Mouse (Mus musculus) mouse trophoblast stem cell (cell line): ENCODE data around the gene Gng8.

Experiments
- in situ Hi-C, 2 experiments: fragments of 300-500 bp; cut with MseI, MboI; formaldehyde crosslinking; loops; 2 replicates in 1 of 2; 3 replicates in 1 of 2; pipeline ENCODE4 v1.15.1; 2025

The Gng8 gene

DNA sequence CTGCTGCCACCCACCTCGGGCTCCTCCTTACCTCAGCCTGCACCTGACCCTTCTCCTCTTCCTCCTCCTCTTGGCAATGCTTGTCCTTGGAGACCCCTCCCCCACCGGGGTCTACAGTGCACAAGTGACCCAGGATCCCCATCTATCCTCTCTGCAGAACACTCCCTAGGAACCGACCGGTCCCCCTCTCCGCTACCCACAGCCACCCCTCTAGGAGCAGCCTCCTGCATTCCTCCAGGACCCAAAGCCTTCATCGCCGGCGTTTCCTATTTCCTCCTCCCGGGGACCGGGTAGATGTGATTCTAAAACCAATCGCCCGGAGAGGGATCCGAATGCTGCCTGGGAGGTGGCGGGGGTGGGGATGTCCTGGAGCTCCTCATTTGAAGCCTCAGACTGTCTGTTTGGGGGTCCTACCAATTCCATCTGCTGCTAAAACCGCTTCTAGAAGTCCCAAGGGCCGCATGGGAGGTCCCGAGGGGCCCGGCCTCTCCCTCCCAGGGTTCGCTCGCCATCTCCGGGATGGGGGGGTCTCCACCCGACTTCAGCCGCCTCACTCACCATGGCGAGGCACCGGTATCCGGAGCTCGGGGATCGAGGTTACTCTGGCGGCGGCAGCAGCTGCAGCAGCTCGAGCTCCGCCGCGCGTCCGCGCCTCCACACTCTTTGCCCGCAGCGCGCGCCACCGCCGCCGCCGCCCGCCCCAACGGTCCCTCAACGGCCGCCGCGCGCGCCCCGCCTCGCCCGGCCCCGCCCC is 31.9 kb downstream of the Gng8 start:
- in situ Hi-C loops: loop anchor here in 1 of 2 experiments (5.0 kb wide), 1 partner anchor 36 kb away; no protein-coding TSS in a partner anchor

DNA sequence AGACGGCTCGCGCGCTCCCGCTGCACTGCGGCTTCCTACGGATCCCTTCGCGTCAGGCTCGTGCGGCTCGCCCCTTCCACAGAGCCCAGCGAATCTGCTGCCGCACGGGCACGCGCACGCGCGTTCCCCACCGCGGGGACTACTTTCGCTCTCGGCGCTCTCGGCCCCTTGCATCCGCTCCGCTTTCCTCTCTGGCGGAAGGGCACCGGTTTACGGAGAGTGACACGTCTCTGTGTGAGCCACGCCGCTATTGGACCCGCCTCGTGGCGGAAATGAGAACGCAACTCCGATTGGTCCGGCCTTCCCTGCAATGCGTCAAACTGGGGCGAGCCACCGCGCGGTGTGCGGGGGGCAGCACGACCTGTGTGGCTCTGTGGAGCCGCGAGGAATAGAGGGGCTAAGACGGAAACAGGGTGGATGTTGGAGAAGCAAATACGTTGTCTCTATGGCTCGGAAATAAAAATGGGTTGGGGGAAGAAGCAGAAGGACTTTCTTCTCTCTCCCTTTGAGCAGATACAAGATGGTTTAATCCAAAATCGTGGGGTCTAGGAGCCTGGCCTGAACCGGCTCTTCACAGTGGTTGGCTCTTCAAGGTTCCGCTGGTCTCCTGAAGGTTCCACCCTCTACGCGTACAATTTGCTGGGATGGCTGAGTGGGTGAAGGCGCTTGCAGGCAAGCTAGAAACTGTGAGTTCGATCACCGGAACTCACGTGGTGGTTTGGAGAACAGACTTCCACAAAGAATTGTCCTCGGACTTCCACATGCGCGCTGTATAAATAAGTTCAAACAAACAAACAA is 32.6 kb downstream of the Gng8 start, which contains the start of gene Calm3:
Gene Calm3, minus strand, starts transcription at position 78 of the 798 bp plus-strand sequence.
- in situ Hi-C loops: loop anchor here in 1 of 2 experiments (5.0 kb wide), 1 partner anchor 37 kb away; no protein-coding TSS in a partner anchor

DNA sequence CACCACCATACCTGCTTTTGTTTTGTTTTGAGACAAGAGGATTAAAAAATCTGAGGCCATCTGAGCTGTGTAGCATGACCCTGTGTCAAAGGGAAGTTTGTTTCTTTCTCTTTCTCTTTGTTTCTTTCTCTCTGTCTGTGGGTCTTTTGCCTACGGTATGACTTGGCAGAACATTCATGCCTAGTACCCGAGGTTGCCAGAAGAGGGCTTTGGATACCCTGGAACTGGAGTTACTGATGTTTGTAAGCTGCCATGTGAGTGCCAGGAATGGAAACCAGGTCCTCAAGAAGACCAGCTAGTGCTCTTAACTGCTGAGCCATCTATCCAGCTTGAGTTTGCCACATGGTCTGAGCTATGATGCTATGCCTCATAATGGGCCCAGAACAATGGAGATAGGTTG is 36.8 kb downstream of the Gng8 start:
- in situ Hi-C loops: no loop called here

DNA sequence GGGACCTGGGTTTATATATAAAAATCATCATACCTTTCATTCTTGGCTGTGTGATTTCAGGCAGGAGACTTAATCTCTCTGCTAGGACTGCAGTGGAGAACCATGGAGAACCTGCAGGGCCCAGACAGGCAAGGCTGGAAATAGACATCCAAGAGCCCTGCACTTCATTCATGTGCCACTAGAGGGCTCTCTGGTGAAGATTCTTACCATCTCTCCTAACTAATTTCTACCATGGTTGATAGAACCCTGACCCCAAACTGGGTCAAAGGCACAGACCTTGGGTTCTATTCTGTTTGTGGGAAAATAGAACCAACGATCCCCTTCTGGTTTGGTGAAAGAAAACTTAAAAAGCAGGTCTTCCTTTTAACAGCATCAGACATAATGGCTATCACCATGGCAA is 39.3 kb downstream of the Gng8 start:
- in situ Hi-C loops: loop anchor here (5.0 to 10.0 kb wide), 2 partner anchors 64 to 71 kb away; partner anchors contain the start of gene Ccdc8 (in 1 of the 2)

DNA sequence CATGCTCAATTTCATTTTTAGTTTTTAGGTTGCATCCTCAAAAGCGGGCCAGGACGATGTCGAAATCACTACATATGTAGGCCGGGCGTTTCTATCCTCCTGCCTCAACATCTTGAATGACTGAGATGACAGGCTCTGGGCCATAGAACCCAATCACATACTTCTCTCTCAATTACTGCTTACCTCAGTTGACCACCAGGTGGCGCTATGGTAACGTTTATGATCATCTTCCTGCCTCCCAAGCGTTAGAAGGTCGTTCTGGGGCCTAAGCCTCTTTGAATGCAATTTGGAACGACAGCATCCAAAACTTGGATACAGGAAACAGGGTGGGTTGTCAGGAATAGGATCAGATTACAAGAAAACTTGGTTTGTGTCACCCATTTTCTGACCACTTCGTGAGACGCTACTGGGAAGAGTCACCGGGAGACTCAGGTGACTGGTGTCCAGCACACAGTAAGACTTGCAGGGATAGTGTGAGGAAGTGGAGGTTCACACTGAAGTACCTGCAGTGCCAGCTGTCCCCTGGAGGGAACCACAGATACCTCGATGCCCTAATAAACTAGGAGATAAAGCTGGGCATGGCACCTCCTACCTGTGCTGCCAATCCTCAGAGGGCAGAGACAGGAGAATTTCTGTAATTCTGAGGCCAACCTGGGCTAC is 40.5 kb downstream of the Gng8 start:
- in situ Hi-C loops: loop anchor here (5.0 to 10.0 kb wide), 2 partner anchors 63 to 70 kb away; partner anchors contain the start of gene Ccdc8 (in 1 of the 2)

DNA sequence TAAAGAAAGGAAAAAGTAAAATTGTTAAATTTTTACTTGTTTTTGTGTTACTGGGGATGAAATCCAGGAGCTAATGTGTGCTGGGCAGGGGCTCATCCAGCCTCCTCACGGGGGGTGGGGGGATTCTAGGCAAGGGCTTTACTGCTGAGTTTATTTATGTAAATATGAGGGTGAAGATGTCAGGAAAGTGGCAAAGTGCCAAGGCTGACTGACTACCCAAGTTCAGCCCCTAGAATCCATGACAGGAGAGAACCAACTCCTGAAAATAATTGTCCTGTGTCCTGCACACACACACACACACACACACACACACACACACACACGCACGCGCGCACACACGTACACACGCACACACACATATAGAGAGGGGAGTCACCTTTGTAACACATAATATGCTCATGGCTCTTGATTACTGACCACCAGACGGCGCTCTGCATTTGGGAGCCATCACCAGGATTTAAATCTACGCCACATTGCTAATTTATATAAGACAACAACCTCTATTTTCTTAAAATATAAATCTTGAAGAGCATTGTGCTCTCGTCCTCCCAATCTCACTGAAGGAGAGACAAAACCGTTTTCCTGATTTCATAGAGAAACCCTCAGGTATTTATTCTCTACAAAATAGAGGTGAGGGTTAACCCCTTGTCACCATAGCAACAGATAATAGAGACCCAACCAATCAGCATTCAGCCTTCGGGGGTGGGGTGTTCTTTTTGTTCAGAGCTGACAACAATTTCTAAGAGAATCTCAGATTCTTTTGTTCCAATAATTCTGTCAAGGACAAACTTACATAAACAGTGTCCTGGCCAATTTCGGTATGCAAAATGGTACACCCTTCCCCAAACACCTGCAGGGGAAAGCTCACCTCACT is 41.4 kb downstream of the Gng8 start:
- in situ Hi-C loops: loop anchor here (5.0 to 10.0 kb wide), 2 partner anchors 62 to 69 kb away; partner anchors contain the start of gene Ccdc8 (in 1 of the 2)

DNA sequence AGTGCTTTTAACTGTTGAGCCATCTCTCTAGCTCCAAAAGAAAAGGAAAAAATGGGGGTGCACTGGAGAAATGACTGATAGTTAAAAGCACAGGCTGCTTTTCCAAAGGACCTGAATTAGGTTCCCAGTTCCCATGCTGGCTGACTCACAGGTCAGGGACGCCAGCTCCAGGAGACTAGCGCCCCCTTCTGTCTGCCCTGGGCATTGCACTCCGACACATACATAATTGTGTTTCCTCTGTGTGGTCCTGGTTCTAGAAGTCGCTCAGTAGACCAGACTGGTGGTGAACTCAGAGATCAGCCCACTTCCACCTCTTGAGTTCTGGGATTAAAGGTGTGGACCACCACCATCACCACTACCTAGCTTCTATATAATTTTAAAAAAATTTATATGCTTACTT is 45.7 kb downstream of the Gng8 start:
- in situ Hi-C loops: loop anchor here in 1 of 2 experiments (10.0 kb wide), 1 partner anchor 57 kb away; the partner anchor contains the start of gene Ccdc8

DNA sequence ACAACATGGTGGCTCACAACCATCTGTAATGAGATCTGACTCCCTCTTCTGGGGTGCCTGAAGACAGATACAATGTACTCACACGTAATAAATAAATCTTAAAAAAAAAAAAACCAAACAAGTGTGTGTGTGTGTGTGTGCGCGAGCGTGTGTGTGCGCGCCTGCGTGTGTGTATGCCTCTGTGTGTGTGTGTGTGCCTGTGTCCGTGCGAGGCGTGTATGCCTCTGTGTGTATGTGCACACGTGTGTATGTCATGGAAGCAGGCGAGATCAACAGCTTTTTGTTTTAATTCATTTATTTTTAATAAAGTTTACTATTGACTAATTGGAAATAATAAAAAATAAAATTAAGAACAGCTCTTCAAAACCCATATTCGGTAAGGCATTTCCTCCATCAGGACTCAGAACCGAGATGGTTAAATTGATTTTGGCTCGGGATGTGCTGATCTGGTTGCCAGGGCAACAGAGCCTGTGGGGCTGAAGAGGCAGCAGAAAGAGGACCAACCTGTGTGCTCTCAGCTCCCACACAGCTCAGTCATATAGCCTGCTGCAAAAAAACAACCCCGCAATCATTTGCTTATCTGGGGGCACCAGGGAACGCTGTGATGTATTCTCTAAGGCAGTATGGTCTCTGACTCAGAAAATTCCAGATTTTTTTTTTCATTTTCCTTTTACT is 46.7 kb downstream of the Gng8 start:
- in situ Hi-C loops: loop anchor here in 1 of 2 experiments (10.0 kb wide), 1 partner anchor 57 kb away; the partner anchor contains the start of gene Ccdc8

DNA sequence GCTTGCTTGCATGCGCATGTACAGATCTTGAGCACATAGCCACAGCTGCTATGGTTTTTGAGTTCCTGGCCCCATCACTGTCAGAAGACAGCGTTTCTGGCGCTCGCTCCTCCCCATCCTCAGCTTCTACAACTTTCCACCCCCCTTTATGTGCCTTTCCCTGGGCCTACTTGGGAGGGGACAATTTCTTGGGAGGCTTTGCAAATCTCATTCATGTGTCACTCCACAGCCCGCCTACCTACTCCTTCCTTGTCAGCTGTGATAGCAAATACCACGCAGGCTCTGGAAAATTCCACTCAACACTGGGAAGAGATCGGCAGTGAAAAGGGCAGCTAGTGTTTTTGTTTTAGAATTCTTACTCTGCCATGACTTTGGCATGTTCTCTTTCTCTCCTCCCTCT is 48.7 kb downstream of the Gng8 start:
- in situ Hi-C loops: loop anchor here in 1 of 2 experiments (10.0 kb wide), 1 partner anchor 125 kb away; the partner anchor contains the start of gene Hif3a

DNA sequence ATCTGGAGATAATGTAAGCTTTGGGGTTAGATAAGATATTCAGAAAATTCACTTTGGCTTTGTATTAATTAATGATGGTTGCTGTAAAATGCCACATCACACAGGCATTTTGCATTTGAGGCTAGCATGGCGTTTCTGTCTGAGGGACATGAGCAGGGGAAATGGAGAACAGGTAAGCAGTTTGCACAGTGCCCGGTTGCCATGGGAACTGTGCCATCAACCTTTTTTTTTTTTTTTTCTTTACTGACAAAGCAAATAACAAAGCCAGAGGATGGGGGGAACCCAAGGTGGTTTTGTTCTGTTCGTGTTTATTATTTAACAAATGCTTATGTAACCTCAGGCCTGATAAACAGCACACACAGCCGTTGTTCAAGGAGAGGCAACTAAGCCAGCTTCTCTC is 51.3 kb downstream of the Gng8 start:
- in situ Hi-C loops: loop anchor here in 1 of 2 experiments (10.0 kb wide), 1 partner anchor 122 kb away; the partner anchor contains the start of gene Hif3a

DNA sequence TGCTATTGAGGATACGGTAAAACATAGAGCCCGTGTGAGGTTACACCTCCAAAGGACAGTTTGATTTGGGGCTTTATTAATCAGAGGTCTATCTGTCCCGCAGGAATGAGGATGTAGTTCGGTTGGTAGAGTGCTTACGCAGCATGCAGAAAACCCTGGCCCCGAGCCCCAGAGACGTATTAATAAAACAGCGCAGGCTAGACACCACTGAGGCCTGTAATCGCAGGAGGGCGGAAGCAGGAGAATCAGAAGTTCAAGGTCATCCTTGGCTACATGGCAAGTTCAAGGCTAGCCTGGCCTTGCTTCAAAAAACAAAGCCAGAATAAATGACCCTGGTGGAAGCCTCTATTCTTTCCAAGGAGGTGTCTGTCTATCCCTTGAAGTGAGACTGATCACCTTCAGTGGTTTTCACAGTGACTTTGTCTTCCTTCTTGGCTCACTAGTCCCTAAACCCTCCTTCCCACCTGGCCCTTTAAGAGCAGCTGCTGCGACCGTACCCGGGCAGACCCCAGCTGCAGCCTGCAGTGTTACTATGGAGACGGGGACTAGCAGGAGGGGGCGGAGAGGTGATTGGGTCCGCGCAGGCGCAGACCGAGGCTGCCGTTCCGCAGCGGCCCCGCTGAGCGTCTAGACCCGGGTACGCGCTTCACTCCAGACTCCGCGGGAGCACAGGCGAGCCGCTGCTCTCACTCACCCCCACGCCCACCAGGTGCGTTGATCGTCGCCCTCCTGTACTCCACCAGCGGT is 52.6 kb downstream of the Gng8 start, which contains the start of gene Pnmal2:
Gene Pnmal2, plus strand, starts transcription at position 622 of the 747 bp plus-strand sequence.
- in situ Hi-C loops: loop anchor here in 1 of 2 experiments (10.0 kb wide), 1 partner anchor 121 kb away; the partner anchor contains the start of gene Hif3a

DNA sequence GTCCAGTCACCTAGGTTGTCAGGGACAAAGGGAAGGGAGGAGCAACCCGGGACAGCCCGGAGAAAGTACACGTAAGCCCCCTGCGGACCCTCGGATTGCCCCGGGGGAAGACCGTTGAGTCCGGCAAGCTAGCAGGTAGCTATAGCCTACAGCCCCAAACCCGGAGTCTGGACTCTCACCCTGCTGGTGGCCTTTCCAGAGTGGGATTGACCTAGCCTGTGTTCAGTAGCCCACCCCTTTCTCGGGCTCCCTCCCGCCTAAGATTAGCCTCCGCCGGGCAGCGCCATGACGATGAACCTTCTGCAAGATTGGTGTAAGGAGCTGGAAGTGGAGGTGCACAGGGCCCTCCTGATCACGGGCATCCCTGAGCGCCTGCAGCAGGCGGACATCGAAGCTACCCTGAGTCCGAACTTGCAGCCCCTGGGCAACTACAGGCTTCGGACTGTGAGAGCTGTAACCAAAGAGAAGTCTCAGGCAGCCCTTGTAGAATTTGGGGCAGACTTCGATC is 53.3 kb downstream of the Gng8 start:
- in situ Hi-C loops: loop anchor here in 1 of 2 experiments (10.0 kb wide), 1 partner anchor 120 kb away; the partner anchor contains the start of gene Hif3a
